Mouse (Mus musculus) thymus, adult 2 months (tissue): ENCODE data around the gene Lrrc15. TPM values are rescaled to one million over a fixed set of nuclear protein-coding genes. Genes with fewer than 3 reads are reported as not detected.

Experiments
- DNase-seq: peaks from one replicate; pipeline ENCODE4 v3.0.0; 2021
- H3K27ac ChIP-seq: fragments of 200-500 bp; 2 replicates; pipeline ENCODE4 v1.5.1; 2012; ENCODE audit warnings: low read length, control low read depth; ENCODE audit not compliant: control insufficient read depth, insufficient read depth
- H3K27me3 ChIP-seq: fragments of 200-500 bp; 2 replicates; pipeline ENCODE4 v1.6.1; 2012; ENCODE audit warnings: mild to moderate bottlenecking, low read length, moderate library complexity, mixed read lengths; ENCODE audit not compliant: control insufficient read depth, insufficient read depth
- H3K36me3 ChIP-seq: fragments of 200-500 bp; 2 replicates; pipeline ENCODE4 v1.6.1; 2012; ENCODE audit warnings: mild to moderate bottlenecking, low read length, moderate library complexity; ENCODE audit not compliant: control insufficient read depth, insufficient read depth
- H3K4me1 ChIP-seq: fragments of 200-500 bp; replicated peaks from 2 replicates; pipeline ENCODE4 v1.6.1; 2012; ENCODE audit warnings: low read length; ENCODE audit not compliant: control insufficient read depth, insufficient read depth
- H3K4me3 ChIP-seq: fragments of 200-500 bp; 2 replicates; pipeline ENCODE4 v1.5.1; 2012; ENCODE audit warnings: mild to moderate bottlenecking, low read length, control low read depth, moderate library complexity; ENCODE audit not compliant: control insufficient read depth, insufficient read depth
- CTCF ChIP-seq: fragments of 200-500 bp; IDR thresholded peaks from 2 replicates; pipeline ENCODE4 v1.5.1; 2012; ENCODE audit warnings: mild to moderate bottlenecking, control low read depth, low read length, moderate library complexity, borderline replicate concordance; ENCODE audit not compliant: control insufficient read depth, poor library complexity, insufficient read depth; ENCODE audit errors: extremely low read depth
- POLR2A ChIP-seq: fragments of 200-500 bp; IDR thresholded peaks from 2 replicates; pipeline ENCODE4 v1.6.1; 2012; ENCODE audit warnings: mild to moderate bottlenecking, low read length, control low read depth, moderate library complexity; ENCODE audit not compliant: control insufficient read depth, poor library complexity, insufficient read depth; ENCODE audit errors: extremely low read depth
- WGBS: fragments of 180-500 bp; shearing (Covaris S2); methylation state at CpG from one replicate; pipeline ENCODE4 v1.1.7; 2018; 5-methylcytosine and 5-hydroxymethylcytosine counted together
- polyA plus RNA-seq: library from polyadenylated mRNA; depleted of rRNA; stranded (reverse); fragments of >200 nt; gene quantifications from 2 replicates; pipeline ENCODE4 v1.2.3, GENCODE M21; 2012

Gene Lrrc15
- polyA plus RNA-seq, 1 experiment: 0.51 TPM

DNA sequence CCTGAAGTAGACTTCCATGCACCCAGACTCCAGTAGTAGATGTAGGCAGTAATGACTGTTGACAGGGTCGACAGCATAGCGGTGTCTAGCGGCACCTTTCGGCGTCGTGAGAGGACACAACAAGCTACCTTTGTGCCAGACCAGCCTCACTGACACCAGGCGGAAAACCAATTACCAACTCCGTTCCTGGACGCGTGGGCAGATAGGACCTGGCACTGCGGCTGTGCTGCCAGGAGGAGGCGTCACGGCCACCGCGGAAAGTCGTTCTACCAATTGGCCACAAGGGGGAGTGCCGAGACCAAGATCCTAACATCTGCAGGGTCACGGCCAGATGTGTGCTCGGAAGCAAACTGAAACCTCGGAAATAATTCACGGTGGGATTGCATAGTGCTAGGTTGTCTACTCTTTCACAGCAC, 31.0 kb downstream of the Lrrc15 start:
- no peak overlapping the region for H3K4me3 ChIP-seq
- WGBS: 2% methylated on average over 21 of the region's 21 CpGs
- no peaks in the 10 kb centered on the region for H3K36me3 ChIP-seq
- H3K27ac ChIP-seq: no peak overlapping the region
- no peak for TF ChIP-seq POLR2A
- TF ChIP-seq CTCF: peak; percentile 99
- peak; percentile 88 for DNase-seq
- no peaks in the 10 kb centered on the region for H3K27me3 ChIP-seq
- H3K4me1 ChIP-seq: peaks cover 15% of the 10 kb centered on the region

- H3K4me3 ChIP-seq: no peak overlapping the region
- no peak for DNase-seq
- TF ChIP-seq POLR2A: no peak
- TF ChIP-seq CTCF: no peak
- H3K27me3 ChIP-seq: no peaks in the 10 kb centered on the region
- H3K36me3 ChIP-seq: no peaks in the 10 kb centered on the region
- H3K4me1 ChIP-seq: peaks cover 13% of the 10 kb centered on the region
- 92% methylated on average over 12 of the region's 12 CpGs for WGBS
- no peak overlapping the region for H3K27ac ChIP-seq
Observed at GRCm38 (mm10) chr16:30244037-30244700, 38.9 kb downstream of the Lrrc15 start.

DNA sequence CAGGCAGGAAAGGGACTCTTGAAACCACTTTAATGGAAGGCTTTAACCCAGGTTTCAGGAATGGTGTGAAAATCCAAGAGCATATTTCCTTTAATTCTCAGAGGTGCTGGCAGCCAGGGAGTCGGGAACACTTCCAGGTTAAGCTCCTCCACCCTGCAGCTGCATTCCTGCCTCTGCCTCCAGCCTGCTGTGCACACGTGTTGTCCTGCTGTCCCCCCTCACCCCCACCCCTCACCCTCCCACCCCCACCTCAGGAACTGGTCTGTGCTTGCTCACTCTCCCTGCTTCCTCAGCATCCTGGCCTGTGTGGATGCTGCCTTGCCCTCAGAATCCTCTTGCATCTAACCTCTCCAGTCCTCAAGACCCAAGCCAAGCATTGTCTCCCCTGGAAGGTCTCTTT, 41.4 kb downstream of the Lrrc15 start:
- no peak for DNase-seq
- WGBS: 67% methylated on average over 2 of the region's 2 CpGs
- Histone ChIP-seq H3K27me3 (no peaks in the 10 kb centered on the region), H3K4me1 (peaks cover 6% of the 10 kb centered on the region; the same call in 1 of the 2 replicates), H3K36me3 (no peaks in the 10 kb centered on the region), H3K27ac (no peak overlapping the region), H3K4me3 (no peak overlapping the region)
- TF ChIP-seq POLR2A (no peak), CTCF (no peak)

- no peak for TF ChIP-seq POLR2A
- TF ChIP-seq CTCF: no peak
- H3K4me1 ChIP-seq: peaks cover 18% of the 10 kb centered on the region
- H3K27me3 ChIP-seq: no peaks in the 10 kb centered on the region
- no peak for DNase-seq
- 76% methylated on average over 6 of the region's 6 CpGs for WGBS
- no peak overlapping the region for H3K27ac ChIP-seq
- H3K4me3 ChIP-seq: no peak overlapping the region
- H3K36me3 ChIP-seq: no peaks in the 10 kb centered on the region
Observed at GRCm38 (mm10) chr16:30238791-30239190, 44.3 kb downstream of the Lrrc15 start.

DNA sequence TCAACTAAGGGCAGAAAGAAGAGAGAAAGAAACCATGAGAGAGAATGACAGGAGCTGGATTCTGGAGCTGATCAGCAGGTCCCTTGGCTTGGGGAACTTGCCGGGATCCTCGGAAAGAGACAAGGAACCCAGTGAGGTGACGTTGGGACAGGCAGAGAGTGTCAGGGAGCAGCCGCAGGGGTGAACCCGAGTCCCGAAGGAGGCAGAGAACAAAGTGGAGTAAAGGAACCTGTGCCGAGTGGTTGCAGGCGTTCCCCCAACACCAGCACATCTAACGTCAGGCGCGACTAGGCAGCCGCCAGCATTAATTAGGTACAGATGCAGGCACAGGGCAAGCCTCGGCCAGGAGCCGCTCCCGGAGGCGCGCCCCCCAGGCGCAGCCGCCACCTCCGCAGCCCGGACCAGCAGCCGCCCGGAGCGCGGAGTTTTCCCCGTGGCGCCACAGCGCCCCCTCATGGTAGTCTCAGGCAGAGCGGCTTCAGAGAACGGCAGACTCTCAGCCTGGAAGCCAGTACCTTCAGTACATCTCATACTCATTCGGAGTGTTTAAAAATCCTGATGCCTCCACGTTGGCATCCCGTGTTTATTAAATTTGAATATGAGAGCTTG, 46.9 kb downstream of the Lrrc15 start:
- no peak overlapping the region for H3K27ac ChIP-seq
- DNase-seq: peak; percentile 88
- H3K4me1 ChIP-seq: peaks cover 19% of the 10 kb centered on the region
- no peaks in the 10 kb centered on the region for H3K27me3 ChIP-seq
- WGBS: 3% methylated on average over 33 of the region's 33 CpGs
- no peaks in the 10 kb centered on the region for H3K36me3 ChIP-seq
- TF ChIP-seq POLR2A: 0 out of 2 replicates have a peak, but pooled peaks have one; percentile 9
- peak; percentile 99 for TF ChIP-seq CTCF
- H3K4me3 ChIP-seq: peak overlapping the region; percentile 46

DNA sequence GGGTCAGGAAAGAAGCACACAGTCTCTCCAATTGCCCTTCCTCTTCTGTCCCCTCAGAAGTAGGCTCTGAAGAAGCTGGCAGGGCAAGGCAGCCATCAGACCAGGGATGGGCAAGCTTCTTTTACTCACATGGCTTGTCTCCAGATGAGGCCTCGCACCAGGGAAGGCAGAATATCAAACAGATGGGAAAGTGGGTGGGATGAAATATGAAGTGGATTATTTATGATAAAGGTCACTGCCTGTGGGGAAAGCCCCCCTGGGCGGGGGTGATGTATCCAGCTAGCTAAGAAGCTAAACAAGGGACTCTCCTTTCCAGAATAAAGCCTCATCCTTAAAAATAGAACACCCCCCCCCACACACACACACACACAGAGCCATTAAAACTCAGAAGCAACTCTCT, 47.5 kb downstream of the Lrrc15 start:
- H3K36me3 ChIP-seq: no peaks in the 10 kb centered on the region
- no peak overlapping the region for H3K27ac ChIP-seq
- TF ChIP-seq CTCF: no peak
- no peak for TF ChIP-seq POLR2A
- 66% methylated on average over 2 of the region's 2 CpGs for WGBS
- H3K27me3 ChIP-seq: no peaks in the 10 kb centered on the region
- peaks cover 19% of the 10 kb centered on the region for H3K4me1 ChIP-seq
- H3K4me3 ChIP-seq: no peak overlapping the region
- DNase-seq: no peak
